Mouse (Mus musculus): Measurements from ENCODE around the gene Ccdc188. TPM values are rescaled to one million over a fixed set of nuclear protein-coding genes. Genes with fewer than 3 reads are reported as not detected.
A peak's percentile ranks its signal among the peaks of the same experiment; 100 is the strongest.

The Ccdc188 gene
- total RNA-seq, 2 experiments from 2014 or later, result not detected

DNA sequence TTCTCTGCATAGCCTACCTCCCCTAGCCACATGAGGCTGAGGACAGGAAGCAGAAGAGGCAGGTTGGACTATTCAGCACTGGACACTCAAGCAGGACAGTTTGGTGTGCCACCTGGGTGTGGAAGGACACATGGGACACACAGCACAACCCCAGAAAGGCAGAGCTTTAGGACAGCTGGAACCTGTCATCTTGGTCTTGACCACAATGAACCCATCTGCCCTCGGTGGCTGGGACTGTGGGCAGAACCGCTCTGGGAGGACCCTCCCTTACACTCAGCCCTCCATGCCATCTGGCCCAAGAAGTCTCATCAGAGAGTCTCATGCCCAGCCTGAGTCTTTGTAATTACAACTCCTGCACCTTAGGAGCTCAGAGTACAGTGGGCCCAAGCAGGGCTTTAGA, 17.6 kb upstream of the Ccdc188 start:
- intact Hi-C loops (cut with DNase I), result no loop called here
- no peak for DNase-seq

DNA sequence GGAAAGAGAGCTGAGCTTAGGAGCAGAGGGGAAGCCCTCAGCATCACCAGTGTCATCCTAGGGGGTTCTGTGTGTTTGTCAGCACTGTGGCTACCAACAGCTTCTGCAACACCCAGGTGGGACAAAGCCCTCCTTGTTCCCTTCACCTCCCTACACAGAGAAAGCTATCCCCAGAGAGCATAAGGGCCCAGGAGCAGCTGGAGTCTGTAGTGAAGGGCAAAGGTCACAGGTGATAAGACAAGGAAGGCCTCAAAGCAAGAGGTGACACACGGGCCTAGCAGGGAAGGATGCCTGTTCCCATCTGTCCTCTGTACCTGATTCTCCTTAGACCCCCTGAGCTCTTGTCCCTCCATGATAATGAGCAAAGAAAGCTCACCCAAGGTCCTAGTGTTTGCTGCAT, 16.1 kb upstream of the Ccdc188 start:
- no peak for DNase-seq
- intact Hi-C loops (cut with DNase I), result no loop called here

DNA sequence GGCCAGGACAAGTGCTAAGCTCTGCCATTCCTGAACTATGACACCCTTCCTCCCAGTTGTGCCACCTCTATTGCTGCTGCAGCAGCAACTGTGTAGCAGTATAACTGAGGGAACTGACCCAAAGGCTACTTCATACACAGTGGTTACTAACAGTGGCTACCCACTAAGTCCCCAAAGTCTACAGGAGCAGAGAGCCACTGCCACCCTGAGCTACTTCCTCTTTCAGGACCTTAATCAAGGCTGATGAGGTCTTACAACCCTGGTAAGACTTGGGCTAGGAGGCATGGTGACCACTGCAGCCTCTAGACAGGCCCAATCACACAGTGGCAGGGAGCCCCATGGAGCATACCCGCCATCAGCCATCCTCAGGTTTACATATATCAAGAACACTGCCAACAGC, 15.6 kb upstream of the Ccdc188 start:
- no peak for DNase-seq
- intact Hi-C loops (cut with DNase I), result no loop called here

DNA sequence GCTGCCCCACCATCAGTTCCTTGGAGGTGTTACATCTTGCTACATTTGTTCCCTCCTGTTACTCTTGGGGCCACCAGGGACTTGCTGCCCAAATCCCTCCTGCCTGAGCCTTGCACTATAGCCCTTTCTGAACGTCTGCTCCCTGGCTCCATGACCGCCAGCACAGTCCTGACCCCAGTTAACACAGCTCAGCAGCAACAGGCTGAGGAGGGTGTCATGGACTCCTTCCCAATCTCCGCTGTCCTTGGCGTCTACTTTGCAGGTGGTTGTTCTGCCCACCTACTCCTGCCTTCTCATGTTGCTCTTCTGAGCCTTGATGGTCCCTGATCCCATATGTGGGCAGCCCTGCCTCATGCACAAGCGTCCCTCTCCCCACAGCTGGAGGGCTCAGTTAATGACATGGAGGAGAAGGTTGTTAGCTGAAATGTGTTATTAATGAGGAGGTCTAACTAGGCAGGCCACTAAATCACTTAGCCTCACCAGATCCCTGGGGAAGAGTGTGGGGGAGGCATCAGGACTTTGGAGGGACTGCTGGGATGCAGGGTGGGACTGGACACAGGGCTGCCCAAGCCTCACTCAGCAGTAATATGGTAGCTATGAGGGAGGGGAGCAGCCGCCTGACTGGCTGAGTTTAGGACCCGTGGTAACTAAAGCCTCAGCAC, 14.1 kb upstream of the Ccdc188 start:
- no peak for DNase-seq
- intact Hi-C loops (cut with DNase I), result no loop called here

DNA sequence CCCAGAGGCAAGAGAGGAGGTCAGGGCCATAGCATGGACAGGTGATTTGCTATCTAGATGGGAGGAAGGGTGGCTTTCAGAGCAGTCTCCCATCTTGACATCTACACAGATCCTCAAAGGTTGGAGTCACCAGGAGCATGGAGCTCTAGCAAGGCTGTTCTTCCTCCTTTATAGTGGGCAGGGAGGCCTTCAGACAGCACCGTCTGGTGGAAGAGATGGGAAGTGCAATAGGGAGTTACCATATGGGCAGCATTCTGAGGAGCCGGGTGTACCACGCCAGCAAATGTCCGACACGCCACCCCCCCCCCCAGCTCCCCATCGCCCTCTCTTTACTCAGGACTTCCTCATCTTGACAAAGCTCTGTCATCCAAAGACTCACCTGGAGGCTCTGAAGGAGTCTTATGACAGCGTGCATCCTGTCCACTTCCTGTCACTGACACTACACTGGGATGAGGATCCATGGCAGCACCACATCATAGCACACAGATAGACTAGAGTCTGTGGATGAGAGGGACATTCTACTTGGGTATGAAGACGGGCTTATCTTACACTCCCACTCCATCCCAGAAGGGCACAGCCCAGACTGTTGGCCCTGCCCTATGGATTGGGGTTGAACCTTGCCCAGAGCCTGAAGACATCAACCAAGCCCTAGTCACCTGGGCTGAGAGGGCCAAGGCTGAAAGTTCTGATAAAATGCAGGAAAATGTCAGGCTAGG, 6.8 kb upstream of the Ccdc188 start:
- intact Hi-C loops (cut with DNase I), result loop anchor here (1.0 to 2.0 kb wide), 5 partner anchors 38 to 159 kb away; partner anchors contain the start of genes Dgcr6 and Rtn4r
- DNase-seq, result peak; percentile 75 to 85

DNA sequence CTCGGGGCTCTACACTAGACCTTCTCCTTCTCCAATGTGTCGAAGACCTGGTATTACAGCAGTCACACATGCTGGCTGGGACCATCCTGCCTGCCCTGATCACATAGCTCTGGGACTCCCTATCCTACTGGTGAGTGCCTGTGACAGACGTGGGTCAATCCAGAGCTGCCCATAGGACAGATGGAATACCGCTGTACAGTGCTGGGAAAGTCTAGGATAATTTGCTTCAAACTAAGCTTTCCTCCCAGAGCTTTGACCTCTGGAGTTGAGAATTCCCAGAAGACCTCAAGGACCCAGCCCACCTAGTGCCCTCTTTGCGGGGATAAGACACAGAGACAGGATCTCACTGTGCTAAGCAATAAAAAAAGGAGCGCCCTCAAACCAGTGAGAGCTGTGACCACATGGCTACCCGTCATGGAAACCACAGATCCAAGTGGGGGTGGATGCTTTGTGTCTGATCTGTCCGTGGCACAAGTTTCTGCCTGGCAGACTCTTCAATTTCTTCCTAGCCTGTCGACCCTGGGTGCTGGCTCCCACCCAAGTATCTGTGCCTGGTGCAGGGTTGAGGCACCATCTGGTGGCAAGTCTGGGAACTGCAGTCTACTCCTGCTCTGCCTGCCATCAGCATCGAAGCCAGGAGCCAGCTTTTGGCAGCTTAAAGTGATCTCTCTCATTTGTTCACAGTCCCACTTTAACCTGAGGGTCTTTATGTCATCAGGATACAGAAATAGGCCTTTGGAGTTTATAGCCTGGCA, 6.1 kb upstream of the Ccdc188 start:
- peak; percentile 89 to 95 for DNase-seq
- intact Hi-C loops (cut with DNase I), result loop anchor here (1.0 to 2.0 kb wide), 4 partner anchors 39 to 159 kb away; partner anchors contain the start of genes Dgcr6 and Rtn4r

DNA sequence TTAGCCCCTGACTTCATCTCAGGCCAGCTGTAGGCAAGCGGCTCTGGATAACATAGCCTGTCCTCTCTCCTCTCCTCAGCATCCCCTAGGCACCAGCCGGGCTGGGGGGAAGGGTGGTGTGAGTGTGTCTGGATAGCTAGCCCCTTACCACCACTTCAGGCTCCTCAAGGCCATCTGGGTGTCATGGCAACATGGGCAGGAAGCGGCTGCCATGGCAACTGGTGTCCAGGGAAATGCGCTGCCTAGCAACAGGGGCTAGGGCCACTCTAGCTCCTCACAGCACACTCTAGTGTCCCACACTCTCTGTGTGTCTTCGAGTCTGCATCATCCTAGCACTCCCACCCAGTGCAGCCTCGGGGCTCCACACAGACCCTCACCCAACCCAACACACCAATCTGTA, 4.0 kb upstream of the Ccdc188 start:
- DNase-seq, result no peak
- intact Hi-C loops (cut with DNase I), result no loop called here

DNA sequence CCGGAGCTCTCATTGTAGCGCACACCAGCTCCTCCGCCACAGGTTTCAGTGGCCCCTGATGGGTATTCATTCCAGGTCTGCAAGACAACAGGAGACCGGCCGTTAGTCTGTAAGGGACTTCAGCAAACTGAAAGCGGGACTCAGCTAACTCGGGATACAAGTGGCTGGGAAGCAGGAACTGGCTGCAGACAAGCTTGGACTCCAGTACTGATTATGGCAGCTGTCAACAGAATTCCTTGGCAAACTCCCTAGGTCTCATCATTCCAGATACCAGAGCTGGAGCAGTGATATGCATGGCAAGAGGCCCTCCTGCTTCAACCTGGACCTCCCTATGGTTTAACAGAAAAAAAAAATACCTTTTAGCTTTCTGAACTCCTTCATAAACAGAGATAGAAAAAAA, 2.8 kb upstream of the Ccdc188 start:
- intact Hi-C loops (cut with DNase I), result no loop called here
- DNase-seq, result peak; percentile 49

DNA sequence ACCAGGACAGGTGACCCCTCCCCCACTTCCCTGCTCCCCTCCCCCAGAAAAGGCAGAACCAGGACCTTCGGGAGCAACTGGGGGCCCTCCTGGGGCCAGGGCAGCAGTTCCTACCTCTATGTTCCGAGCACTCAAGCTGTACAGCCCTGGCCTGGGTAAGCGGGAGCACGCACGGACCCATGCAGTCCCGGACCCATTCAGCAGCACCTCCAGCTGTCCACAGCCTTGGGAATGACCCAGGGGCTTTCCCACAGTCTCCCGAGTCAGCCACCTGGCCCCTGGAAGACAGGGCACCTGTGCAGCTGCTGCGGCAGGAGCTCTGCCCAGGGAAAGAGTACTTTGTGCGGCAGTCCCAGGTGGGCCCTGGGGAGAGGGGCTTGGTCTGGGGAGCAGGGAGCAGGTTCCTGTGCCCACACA, 909 bp downstream of the Ccdc188 start:
- intact Hi-C loops (cut with DNase I), result no loop called here
- DNase-seq, result no peak

DNA sequence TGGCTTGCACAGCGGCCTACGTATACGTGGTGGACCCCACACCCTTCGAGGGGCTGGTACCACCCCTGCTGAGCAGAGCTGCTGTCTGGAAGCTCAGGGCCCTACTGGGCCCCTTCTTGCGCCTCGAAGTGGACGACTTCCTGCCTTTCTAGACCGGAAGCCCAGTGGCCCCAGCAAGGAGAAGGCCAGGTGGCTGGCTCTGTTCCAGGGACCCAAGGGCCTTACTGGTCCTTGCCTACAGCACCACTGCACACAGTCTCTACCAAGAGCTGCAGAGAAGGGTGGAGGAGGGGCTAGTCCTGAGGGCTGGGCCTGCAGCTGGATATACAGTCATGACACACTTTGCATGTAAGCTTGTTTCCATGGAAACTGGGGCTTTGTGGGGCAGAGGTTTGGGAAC, 2.3 kb downstream of the Ccdc188 start:
- intact Hi-C loops (cut with DNase I), result no loop called here
- peak in 1 of 2 experiments; percentile 52 for DNase-seq

DNA sequence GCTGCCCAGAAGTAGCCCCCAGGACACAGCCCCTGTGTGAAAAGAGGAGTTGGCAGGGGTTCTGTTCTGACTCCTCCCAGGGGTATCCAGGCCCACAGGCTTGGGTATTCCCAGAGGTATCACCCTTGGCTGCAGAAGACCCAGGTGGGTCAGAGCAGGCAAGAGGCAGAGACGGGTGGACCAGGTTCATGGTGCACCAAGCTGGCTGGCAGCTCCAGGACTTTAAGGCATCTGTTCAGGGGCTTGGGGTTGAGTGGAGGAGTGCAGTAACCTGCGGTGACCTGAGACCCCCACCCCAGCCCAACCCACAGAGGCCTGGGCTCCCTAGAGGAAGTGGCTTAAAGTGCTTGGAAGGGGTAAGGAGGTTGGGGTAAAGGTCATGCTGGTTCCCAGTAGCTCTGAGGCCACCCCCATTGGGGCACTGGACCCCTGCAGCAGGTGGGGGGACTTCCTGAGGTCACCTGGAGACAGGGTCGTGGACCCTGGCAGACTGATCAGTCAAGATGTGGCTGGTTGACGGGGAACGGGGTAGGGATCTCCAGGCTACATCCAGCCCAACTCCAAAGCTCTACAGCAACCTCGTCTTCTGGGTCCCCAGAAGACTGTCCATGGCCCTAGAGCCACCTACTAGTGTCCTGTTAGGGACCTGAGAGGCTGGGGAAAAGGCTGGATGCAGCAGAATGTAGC, 3.3 kb downstream of the Ccdc188 start:
- intact Hi-C loops (cut with DNase I), result no loop called here
- DNase-seq, result no peak

DNA sequence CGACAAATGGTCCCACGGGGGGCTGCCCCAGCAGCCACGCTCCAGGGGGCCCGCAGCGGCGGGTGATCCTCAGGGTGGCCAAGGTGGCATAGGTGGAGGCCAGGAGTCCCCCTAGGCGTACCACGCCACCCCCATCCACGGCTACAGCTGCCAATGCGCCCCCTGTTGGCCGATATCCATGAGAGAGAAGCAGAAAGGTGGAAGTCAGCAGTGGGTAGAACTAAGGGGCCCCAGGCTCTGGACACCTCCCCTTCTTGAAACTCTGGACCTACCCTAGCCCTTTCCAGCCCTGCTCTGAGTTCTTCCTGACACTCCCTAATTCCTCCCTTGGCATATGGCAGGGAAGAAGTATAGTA, 3.8 kb downstream of the Ccdc188 start:
- intact Hi-C loops (cut with DNase I), result no loop called here
- no peak for DNase-seq

DNA sequence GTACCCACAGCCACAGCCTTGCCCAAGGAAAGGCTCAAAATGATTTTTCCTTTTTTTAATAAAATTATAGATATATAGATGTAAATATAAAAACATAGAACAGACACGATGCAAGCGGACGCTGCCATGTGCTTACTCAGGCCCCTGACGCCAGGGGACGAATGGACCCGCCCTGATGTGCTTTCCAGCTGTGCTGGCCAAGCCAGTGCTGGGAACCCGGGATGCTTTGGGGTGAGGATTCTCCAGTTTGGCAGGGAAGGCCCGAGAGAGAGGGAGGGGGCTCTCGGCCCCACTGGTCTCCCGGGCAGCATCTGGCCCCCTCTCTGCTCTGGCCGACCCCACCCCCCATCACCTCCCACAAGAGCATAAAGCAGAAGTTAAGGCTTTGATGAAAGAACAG, 4.5 kb downstream of the Ccdc188 start:
- DNase-seq, result no peak
- intact Hi-C loops (cut with DNase I), result no loop called here

DNA sequence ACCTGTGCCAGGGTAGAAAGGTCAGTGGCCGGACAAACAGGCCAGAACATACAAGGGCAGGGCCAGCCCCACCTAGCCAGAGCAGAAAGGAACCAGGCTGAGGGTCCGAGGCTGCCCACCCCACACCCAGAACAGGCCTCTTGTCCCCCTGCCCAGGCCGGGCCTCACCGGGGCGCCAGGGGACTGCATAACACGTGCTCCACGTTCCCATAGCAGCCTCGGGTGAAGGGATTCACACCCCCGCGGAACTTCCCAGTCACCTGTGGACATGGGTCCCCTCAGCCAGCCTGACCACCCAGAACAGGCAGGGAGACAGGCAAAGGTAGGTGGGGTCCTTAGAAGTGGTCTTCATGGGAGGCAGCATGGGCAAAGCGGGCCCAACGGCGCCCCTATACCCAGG, 9.5 kb downstream of the Ccdc188 start:
- intact Hi-C loops (cut with DNase I), result no loop called here
- no peak for DNase-seq

DNA sequence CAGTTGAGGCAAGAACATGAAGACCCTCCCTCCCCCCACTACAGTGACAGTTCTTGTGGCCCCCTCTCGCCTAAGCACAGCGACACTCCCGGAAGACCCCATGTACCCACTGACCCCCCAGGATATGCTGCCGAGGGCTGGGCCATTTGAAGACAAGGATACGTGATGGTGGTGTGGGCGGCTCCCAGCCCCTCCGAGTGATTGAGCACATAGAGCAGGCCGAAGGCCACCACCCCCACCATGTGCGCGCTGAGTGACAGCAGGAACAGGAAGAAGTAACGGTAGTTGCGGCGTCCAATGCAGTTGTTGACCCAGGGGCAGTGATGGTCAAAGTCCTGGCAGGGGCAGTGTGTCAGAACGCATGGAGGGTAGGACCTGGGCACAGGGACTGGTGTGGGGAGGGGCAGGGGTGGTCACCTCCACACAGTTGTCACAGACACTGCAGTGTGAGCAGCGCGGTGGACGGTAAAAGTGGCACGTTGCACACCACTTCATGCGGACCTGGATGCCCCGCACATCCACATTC, 10.3 kb downstream of the Ccdc188 start:
- intact Hi-C loops (cut with DNase I), result no loop called here
- DNase-seq, result no peak

DNA sequence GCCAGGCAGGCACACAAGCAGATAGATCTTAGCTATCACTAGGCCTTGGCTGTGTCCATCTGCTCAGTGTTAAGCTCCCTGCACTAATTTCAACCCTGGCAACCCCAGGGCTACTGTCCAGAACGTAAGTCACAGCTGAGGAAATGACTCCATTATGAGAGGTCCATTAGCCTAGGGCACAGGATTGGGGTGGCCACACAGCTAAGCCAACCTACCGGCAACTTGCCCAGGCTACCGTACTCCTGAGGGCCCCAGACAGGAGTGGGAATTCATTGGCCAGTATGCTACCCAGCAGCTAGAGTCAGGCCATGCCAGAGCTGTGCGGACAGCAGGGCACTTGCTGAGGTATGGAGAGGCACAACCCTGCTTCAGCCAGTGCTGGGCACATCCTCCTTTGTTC, 11.2 kb downstream of the Ccdc188 start:
- intact Hi-C loops (cut with DNase I), result no loop called here
- no peak for DNase-seq

DNA sequence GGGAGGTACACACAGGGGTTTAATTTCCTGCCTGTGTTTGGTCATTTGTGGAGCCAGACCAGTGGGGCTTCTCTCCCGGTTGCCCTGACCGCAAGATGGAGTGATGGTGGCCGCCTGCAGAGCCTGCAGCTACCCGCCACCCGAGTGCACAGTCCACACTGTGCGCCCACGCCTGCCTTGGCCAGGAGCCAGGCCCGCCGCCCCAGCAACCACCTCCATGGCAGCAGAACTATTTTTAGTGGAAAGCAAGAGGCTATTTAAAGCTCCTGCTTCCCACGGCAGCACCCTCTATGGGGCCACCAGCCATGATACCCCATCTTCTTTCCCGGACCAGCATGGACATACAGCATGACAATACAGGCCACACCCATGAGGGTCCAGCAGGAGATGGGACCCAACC, 11.9 kb downstream of the Ccdc188 start:
- DNase-seq, result peak; percentile 72 to 75
- intact Hi-C loops (cut with DNase I), result no loop called here

DNA sequence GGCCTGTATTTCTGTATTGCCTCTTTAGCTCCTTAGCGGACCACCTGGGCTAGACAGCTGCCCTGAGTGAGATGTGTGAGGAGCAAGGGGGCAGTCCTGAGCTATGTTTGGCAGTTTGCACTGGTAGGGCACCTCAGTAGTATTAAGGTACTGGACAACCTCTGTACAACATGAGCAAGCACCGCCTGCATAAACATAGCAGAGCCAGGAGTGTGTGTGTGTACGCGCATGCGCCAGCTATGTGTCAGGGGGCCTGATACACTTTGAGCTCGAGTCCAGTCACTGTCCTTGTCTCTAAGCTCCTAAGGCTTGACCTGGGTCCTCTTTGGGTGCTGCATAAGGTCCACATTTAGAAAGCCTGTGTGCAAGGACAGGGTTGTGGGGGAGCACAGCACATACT, 12.9 kb downstream of the Ccdc188 start:
- intact Hi-C loops (cut with DNase I), result no loop called here
- DNase-seq, result no peak

DNA sequence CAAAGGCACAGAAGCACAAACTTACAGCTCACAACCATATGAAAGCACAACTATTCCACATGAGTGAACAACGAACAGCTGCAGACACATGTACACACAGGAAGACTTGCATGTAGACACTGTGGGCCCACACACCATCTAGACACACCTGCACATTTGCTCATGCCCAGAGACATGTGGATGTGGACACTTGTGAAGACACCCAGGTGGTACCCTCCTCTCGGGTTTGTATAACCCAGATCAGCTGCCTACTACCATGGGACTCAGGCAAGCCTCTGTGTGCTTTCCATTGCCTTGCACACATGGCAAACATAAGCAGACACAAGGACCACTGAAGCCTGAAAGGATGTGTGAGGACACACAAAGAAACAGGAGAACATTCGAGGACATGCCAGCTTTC, 13.4 kb downstream of the Ccdc188 start:
- intact Hi-C loops (cut with DNase I), result no loop called here
- DNase-seq, result no peak

DNA sequence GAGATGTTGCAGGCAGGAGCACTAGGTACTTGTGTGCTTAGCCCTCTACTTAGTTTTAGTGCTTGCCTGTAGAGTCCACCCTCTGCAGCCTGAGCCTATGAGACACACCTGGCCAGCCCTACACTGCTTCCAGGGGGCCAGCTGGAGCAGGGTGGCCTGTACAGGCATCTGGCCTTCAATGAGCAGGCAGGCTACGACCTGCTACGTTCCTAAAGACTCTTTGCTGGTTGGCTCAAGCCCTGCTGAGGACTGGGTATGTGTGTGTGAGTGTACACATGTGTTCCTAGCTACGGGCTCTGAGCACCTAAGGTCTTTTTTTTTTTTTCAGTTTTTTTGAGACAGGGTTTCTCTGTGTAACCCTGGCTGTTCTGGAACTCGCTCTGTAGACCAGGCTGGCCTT, 13.8 kb downstream of the Ccdc188 start:
- no peak for DNase-seq
- intact Hi-C loops (cut with DNase I), result no loop called here

DNA sequence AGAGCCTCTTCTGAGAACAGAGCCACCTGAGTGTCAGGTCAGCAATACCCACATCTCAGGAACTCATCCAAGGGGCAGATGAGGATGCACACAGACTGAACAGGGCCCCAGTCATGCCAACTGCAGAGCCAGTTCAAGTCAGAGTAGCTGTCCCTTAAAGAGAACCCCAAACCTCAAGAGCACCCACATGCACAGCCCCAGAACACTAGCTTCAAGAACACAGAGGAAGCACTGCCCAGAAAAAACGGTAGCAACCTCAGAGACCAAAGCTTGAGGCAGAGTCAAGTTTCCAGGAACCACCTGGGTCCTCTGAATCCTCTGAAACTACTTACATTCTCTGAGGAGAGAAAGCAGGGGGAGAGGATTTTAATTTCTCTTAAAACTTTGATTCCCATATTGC, 15.8 kb downstream of the Ccdc188 start:
- intact Hi-C loops (cut with DNase I), result no loop called here

More for the DNA sequence above, 15.8 kb downstream of the Ccdc188 start:
- no peak for DNase-seq
